Mouse (Mus musculus) large intestine, adult 2 months (tissue): ENCODE measurements around the gene Lmtk2. TPM values are rescaled to one million over a fixed set of nuclear protein-coding genes. Genes with fewer than 3 reads are reported as not detected.
A peak's percentile ranks its signal among the peaks of the same experiment; 100 is the strongest.

Experiments
- DNase-seq: peaks from one replicate; pipeline ENCODE4 v3.0.0-alpha.2; 2012; ENCODE audit warnings: low read depth, low spot score
- WGBS: fragments of 180-500 bp; shearing (Covaris S2); methylation state at CpG from one replicate; pipeline ENCODE4 v1.1.7; 2018; 5-methylcytosine and 5-hydroxymethylcytosine counted together
- polyA plus RNA-seq: library from polyadenylated mRNA; depleted of rRNA; stranded (reverse); fragments of >200 nt; gene quantifications from 2 replicates; pipeline ENCODE4 v1.2.3, GENCODE M21; 2012

Lmtk2 gene
- polyA plus RNA-seq, 1 experiment: 21.9 TPM

- DNase-seq: peak; percentile 60
- 46% methylated on average over 10 of the region's 10 CpGs for WGBS
Observed at GRCm38 (mm10) chr5:144162813-144163517, 62.7 kb downstream of the Lmtk2 start.

- WGBS: 80% methylated on average over 3 of the region's 3 CpGs
- no peak for DNase-seq
Observed at GRCm38 (mm10) chr5:144165756-144166155, 65.5 kb downstream of the Lmtk2 start.

GRCm38 (mm10) chr5:144169275-144169975 lies 69.2 kb downstream of the Lmtk2 start:
- DNase-seq: no peak
- 85% methylated on average over 8 of the region's 8 CpGs for WGBS

- no peak for DNase-seq
- WGBS: 94% methylated on average over 18 of the region's 18 CpGs
Observed at GRCm38 (mm10) chr5:144173648-144174047, 73.4 kb downstream of the Lmtk2 start.

- 46% methylated on average over 6 of the region's 6 CpGs for WGBS
- no peak for DNase-seq
Observed at GRCm38 (mm10) chr5:144178216-144178615, 78.0 kb downstream of the Lmtk2 start.

GRCm38 (mm10) chr5:144181249-144181648 lies 81.0 kb downstream of the Lmtk2 start:
- no peak for DNase-seq
- WGBS: 88% methylated on average over 7 of the region's 7 CpGs

- no peak for DNase-seq
- 74% methylated on average over 20 of the region's 20 CpGs for WGBS
Observed at GRCm38 (mm10) chr5:144182542-144183247, 82.5 kb downstream of the Lmtk2 start.

GRCm38 (mm10) chr5:144183248-144183559 lies 83.0 kb downstream of the Lmtk2 start:
- WGBS: 75% methylated on average over 8 of the region's 8 CpGs
- DNase-seq: no peak

- no peak for DNase-seq
- WGBS: 69% methylated on average over 7 of the region's 7 CpGs
Observed at GRCm38 (mm10) chr5:144183647-144184335, 83.6 kb downstream of the Lmtk2 start.

- no peak for DNase-seq
- WGBS: 86% methylated on average over 21 of the region's 21 CpGs
Observed at GRCm38 (mm10) chr5:144184350-144185045, 84.3 kb downstream of the Lmtk2 start.

GRCm38 (mm10) chr5:144188422-144188821 lies 88.2 kb downstream of the Lmtk2 start:
- DNase-seq: no peak
- 75% methylated on average over 6 of the region's 6 CpGs for WGBS

- no peak for DNase-seq
- WGBS: 74% methylated on average over 7 of the region's 7 CpGs
Observed at GRCm38 (mm10) chr5:144189327-144189726, 89.1 kb downstream of the Lmtk2 start.

- no peak for DNase-seq
- WGBS: 2% methylated on average over 26 of the region's 26 CpGs
Observed at GRCm38 (mm10) chr5:144189950-144190583, 89.8 kb downstream of the Lmtk2 start, which contains the start of gene Bhlha15. TSS of gene Bhlha15 (plus strand) at chr5:144190286.

- WGBS: 81% methylated on average over 23 of the region's 23 CpGs
- no peak for DNase-seq
Observed at GRCm38 (mm10) chr5:144191026-144191425, 90.8 kb downstream of the Lmtk2 start.

- 78% methylated on average over 6 of the region's 6 CpGs for WGBS
- DNase-seq: no peak
Observed at GRCm38 (mm10) chr5:144192673-144193072, 92.4 kb downstream of the Lmtk2 start.

- no peak for DNase-seq
- 79% methylated on average over 7 of the region's 7 CpGs for WGBS
Observed at GRCm38 (mm10) chr5:144194416-144194815, 94.2 kb downstream of the Lmtk2 start.

GRCm38 (mm10) chr5:144195567-144195966 lies 95.3 kb downstream of the Lmtk2 start:
- no peak for DNase-seq
- 88% methylated on average over 8 of the region's 8 CpGs for WGBS

GRCm38 (mm10) chr5:144200616-144201015 lies 100.4 kb downstream of the Lmtk2 start:
- WGBS: 88% methylated on average over 11 of the region's 11 CpGs
- DNase-seq: no peak

- 97% methylated on average over 6 of the region's 6 CpGs for WGBS
- DNase-seq: no peak
Observed at GRCm38 (mm10) chr5:144202430-144202829, 102.2 kb downstream of the Lmtk2 start.
